Mouse (Mus musculus) heart, adult 2 months (tissue): ENCODE measurements around the gene D130043K22Rik. TPM values are rescaled to one million over a fixed set of nuclear protein-coding genes. Genes with fewer than 3 reads are reported as not detected.

Experiments used
- DNase-seq, 2 experiments: peaks; one replicate each; pipeline ENCODE4 v3.0.0; 2021
- H3K27ac ChIP-seq: fragments of 200-600 bp; 2 replicates; pipeline ENCODE4 v1.8.1; 2022
- H3K27me3 ChIP-seq: fragments of 200-500 bp; 2 replicates; pipeline ENCODE4 v1.6.1; 2012; ENCODE audit warnings: mild to moderate bottlenecking, low read length, inconsistent platforms, mixed read lengths; ENCODE audit not compliant: control insufficient read depth, insufficient read depth
- H3K36me3 ChIP-seq: fragments of 200-500 bp; 2 replicates; pipeline ENCODE4 v1.6.1; 2012; ENCODE audit warnings: low read length, inconsistent platforms; ENCODE audit not compliant: control insufficient read depth, insufficient read depth
- H3K4me1 ChIP-seq: fragments of 200-500 bp; 2 replicates; pipeline ENCODE4 v1.6.1; 2011; ENCODE audit warnings: low read length; ENCODE audit not compliant: control insufficient read depth, insufficient read depth
- H3K4me3 ChIP-seq: fragments of 200-600 bp; 2 replicates; pipeline ENCODE4 v1.8.1; 2022
- H3K79me2 ChIP-seq: fragments of 200-500 bp; replicated peaks from 2 replicates; pipeline ENCODE4 v1.6.1; 2012; ENCODE audit warnings: mild to moderate bottlenecking, inconsistent platforms, low read length, moderate library complexity, mixed read lengths; ENCODE audit not compliant: control insufficient read depth, insufficient read depth
- H3K9ac ChIP-seq: fragments of 200-500 bp; 2 replicates; pipeline ENCODE4 v1.6.1; 2012; ENCODE audit warnings: low read depth, mild to moderate bottlenecking, control low read depth, inconsistent platforms, low read length, mixed read lengths
- CTCF ChIP-seq: fragments of 200-600 bp; IDR thresholded peaks from 2 replicates; pipeline ENCODE4 v1.8.1; 2022; ENCODE audit warnings: antibody characterized with exemption, mild to moderate bottlenecking, moderate library complexity
- EP300 ChIP-seq: fragments of 200-500 bp; IDR thresholded peaks from 2 replicates; pipeline ENCODE4 v1.6.1; 2011; ENCODE audit warnings: low read depth, low read length, control low read depth; ENCODE audit not compliant: insufficient read depth
- POLR2A ChIP-seq: fragments of 200-500 bp; IDR thresholded peaks from 2 replicates; pipeline ENCODE4 v1.6.1; 2011; ENCODE audit warnings: mild to moderate bottlenecking, low read depth, low read length, control low read depth; ENCODE audit not compliant: insufficient read depth
- WGBS: fragments of 180-500 bp; shearing (Covaris S2); methylation state at CpG from one replicate; pipeline ENCODE4 v1.1.7; 2018; 5-methylcytosine and 5-hydroxymethylcytosine counted together
- intact Hi-C: fragments of 180-260 bp; cut with DNase I; formaldehyde crosslinking; loops from one replicate; pipeline ENCODE4 v1.15.1; 2025
- polyA plus RNA-seq: library from polyadenylated mRNA; depleted of rRNA; stranded (reverse); fragments of >200 nt; gene quantifications from 2 replicates; pipeline ENCODE4 v1.2.3, GENCODE M21; 2012
- total RNA-seq, 2 experiments: library from RNA; stranded (reverse); gene quantifications; 2 replicates each; pipeline ENCODE4 v1.2.3; 2021

The D130043K22Rik gene
- total and polyA plus RNA-seq, 3 experiments = 0.04 to 0.05 TPM; not detected in 1

DNA sequence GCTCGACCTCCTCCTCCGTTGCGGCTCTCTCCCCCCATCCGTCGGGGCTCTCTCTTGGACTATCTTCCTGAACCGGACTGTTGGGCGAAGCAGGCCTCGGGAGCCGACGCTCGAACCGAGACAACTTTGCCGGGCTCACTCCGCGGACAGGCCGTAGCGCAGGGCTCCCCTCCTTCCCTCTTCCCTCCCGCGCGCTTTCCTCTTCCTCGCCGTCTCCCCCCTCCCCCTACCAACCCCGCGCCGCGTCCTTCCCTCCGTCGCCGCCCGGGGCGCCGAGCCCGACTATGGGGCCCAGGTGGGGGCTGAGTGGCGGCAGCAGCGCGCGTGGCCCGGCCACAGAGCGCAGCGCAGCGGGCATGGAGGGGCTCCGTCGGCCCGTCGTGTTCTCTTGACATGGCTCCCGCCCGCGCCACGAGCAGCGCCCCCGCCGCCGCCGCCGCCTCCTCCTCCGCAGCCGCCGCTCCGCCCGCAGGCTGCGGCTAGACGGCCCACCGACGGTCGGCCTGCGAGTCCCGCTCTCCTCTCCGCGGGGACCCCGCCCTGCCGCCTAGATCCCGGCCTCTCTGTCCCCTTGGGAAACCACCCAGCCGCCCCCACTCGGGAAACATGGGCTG is 43.5 kb upstream of the D130043K22Rik start, which contains the start of gene BC005537:
BC005537 (plus strand) TSS at position 350 of the 614 bp plus-strand sequence.
- under 1% methylated on average over 68 of the region's 74 CpGs for WGBS
- intact Hi-C loops = loop anchor here (1.0 kb wide), 1 partner anchor 30 kb away; the partner anchor contains the start of genes Acot13 and Tdp2
- peaks cover 6% of the 10 kb centered on the region for H3K4me1 ChIP-seq
- H3K4me3 ChIP-seq = peak within 1 kb of the TSS; percentile 77
- no peak for TF ChIP-seq POLR2A
- peak; percentile 40 for TF ChIP-seq CTCF
- H3K9ac ChIP-seq = peak within 1 kb of the TSS; percentile 99
- H3K79me2 ChIP-seq = peaks cover 13% of the 10 kb centered on the region
- peaks cover 30% of the 10 kb centered on the region for H3K36me3 ChIP-seq
- no peaks in the 10 kb centered on the region for H3K27me3 ChIP-seq
- peak within 1 kb of the TSS; percentile 96 for H3K27ac ChIP-seq
- no peak for DNase-seq

DNA sequence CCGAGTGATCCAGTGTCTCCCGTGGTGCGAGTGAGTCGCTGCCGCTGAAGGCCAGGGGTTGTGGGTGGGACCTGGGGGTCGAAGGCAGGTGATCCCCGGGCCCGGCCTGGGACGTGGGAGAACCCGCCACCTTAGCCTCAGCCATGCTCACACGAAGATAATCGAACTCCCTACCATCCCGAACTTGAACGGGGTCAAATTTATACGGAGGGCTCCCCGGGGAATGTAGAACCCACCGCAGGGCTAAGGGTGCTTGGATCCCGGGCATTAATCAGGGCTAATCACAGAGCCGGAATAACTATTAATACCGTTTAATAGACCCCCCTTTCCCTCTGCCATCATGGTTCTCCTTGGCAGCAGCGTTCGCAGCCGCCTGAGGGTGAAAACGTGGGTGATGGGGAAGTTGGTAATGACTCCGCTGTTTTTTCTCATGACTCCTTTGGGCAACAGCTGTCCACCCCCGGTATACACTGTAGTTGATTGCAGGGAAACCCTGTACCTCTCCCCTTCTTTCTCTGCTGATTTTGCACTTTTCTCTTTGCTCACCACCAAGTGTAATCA is 42.7 kb upstream of the D130043K22Rik start:
- H3K4me3 ChIP-seq = peak overlapping the region; percentile 77
- H3K27me3 ChIP-seq = no peaks in the 10 kb centered on the region
- under 1% methylated on average over 26 of the region's 26 CpGs for WGBS
- H3K79me2 ChIP-seq = peaks cover 13% of the 10 kb centered on the region
- no peak for TF ChIP-seq CTCF
- no peak for TF ChIP-seq POLR2A
- no peak for TF ChIP-seq EP300
- peak; percentile 47 to 53 for DNase-seq
- intact Hi-C loops = no loop called here
- H3K36me3 ChIP-seq = peaks cover 36% of the 10 kb centered on the region
- peak overlapping the region; percentile 96 for H3K27ac ChIP-seq
- H3K4me1 ChIP-seq = peaks cover 9% of the 10 kb centered on the region
- peak overlapping the region; percentile 93 for H3K9ac ChIP-seq

DNA sequence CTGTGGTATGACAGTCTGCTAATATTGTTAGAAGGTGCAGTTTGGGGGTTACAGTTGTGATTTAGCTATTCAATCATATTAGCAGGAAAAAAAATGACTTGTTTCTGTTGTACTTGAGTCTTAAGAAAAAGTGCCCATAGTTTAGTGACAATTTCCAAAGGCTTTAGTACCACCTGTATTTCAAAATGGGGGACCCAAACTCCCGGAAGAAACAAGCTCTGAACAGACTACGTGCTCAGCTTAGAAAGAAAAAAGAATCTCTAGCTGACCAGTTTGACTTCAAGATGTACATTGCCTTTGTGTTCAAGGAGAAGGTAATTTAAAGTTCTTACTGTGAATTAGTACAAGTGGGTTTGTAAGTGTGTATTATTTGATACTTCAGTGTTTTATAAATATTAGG is 41.7 kb upstream of the D130043K22Rik start:
- WGBS = under 1% methylated on average over 2 of the region's 2 CpGs
- Histone ChIP-seq H3K27me3 (no peaks in the 10 kb centered on the region), H3K9ac (no peak overlapping the region), H3K79me2 (peaks cover 13% of the 10 kb centered on the region), H3K4me1 (peaks cover 9% of the 10 kb centered on the region), H3K4me3 (peak overlapping the region; percentile 77), H3K27ac (no peak overlapping the region), H3K36me3 (peaks cover 46% of the 10 kb centered on the region)
- no peak for TF ChIP-seq EP300
- TF ChIP-seq CTCF = no peak
- no peak for TF ChIP-seq POLR2A
- DNase-seq = no peak
- intact Hi-C loops = no loop called here

- no peak for DNase-seq
- Histone ChIP-seq H3K27ac (no peak overlapping the region), H3K4me1 (peaks cover 7% of the 10 kb centered on the region), H3K36me3 (peaks cover 67% of the 10 kb centered on the region), H3K9ac (no peak overlapping the region), H3K27me3 (no peaks in the 10 kb centered on the region), H3K4me3 (no peak overlapping the region), H3K79me2 (peaks cover 13% of the 10 kb centered on the region)
- no peak for TF ChIP-seq CTCF
- no peak for TF ChIP-seq EP300
- TF ChIP-seq POLR2A = no peak
- intact Hi-C loops = no loop called here
These were observed 38.9 kb upstream of the D130043K22Rik start for GRCm38 (mm10) chr13:24806079-24806478.

DNA sequence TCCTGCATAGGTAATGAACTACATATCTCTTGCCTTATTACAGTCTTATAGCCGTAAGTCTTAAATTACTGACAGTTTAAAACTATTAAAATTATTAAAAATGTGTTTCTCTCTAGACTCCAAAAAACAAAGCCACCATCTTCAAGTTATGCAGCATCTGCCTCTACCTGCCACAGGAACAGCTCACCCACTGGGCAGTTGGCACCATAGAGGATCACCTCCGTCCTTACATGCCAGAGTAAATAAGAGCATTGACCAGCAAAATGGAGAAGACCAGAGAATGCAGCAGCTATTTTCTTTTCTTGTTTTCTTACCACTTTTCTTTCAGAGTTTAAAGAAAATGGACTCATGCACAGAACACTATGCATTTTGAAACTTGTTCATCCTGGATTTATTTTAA is 32.4 kb upstream of the D130043K22Rik start:
- intact Hi-C loops = no loop called here
- TF ChIP-seq EP300 (no peak), CTCF (no peak)
- WGBS = 92% methylated on average over 2 of the region's 2 CpGs
- H3K27ac ChIP-seq = no peak overlapping the region
- no peaks in the 10 kb centered on the region for H3K27me3 ChIP-seq
- H3K9ac ChIP-seq = no peak overlapping the region
- H3K79me2 ChIP-seq = no peaks in the 10 kb centered on the region
- peaks cover 64% of the 10 kb centered on the region for H3K36me3 ChIP-seq
- H3K4me1 ChIP-seq = no peaks in the 10 kb centered on the region; the same call in 1 of the 2 replicates
- no peak overlapping the region for H3K4me3 ChIP-seq
- DNase-seq = no peak

DNA sequence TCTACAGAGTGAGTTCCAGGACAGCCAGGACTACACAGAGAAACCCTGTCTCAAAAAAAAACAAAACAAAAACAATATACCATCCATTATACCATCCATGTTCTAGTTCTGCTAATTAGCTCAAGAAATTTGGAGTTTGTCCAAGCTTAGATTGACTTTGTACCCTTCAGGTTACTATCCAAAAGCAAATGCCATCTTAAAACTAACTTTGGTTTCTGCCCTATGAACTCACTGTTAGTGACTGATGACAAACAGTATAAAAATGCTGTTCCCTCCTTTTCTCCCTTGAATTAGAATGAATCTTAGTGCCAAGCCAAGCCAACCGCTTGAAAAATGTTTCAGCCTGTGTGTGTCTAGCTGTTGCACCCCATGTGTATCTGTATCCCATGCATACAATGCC is 30.3 kb upstream of the D130043K22Rik start:
- H3K27ac ChIP-seq = no peak overlapping the region
- 71% methylated on average over 1 of the region's 1 CpGs for WGBS
- intact Hi-C loops = no loop called here
- TF ChIP-seq EP300 = no peak
- no peak for TF ChIP-seq POLR2A
- TF ChIP-seq CTCF = no peak
- no peaks in the 10 kb centered on the region for H3K27me3 ChIP-seq
- no peaks in the 10 kb centered on the region for H3K4me1 ChIP-seq
- H3K9ac ChIP-seq = no peak overlapping the region
- H3K36me3 ChIP-seq = peaks cover 47% of the 10 kb centered on the region
- H3K4me3 ChIP-seq = no peak overlapping the region
- H3K79me2 ChIP-seq = no peaks in the 10 kb centered on the region
- no peak for DNase-seq
